Mouse (Mus musculus) embryonic facial prominence, embryonic 15.5 days (tissue): ENCODE results near the gene Diexf. TPM values are rescaled to one million over a fixed set of nuclear protein-coding genes. Genes with fewer than 3 reads are reported as not detected.

Experiments
- ATAC-seq: fragments of 200-750 bp; cut with Nextera tagmentation; 2 replicates; pipeline ENCODE4 v1.8.0; 2017; ENCODE audit warnings: low read depth, moderate TSS enrichment; ENCODE audit not compliant: insufficient number of reproducible peaks, low FRiP score, low TSS enrichment
- H3K27ac ChIP-seq: fragments of 300-500 bp; sonication (generic); replicated peaks from 2 replicates; pipeline ENCODE4 v1.5.1; 2015; ENCODE audit warnings: mild to moderate bottlenecking, inconsistent platforms
- H3K27me3 ChIP-seq: fragments of 300-500 bp; sonication (generic); 2 replicates; pipeline ENCODE4 v1.6.1; 2015; ENCODE audit warnings: inconsistent platforms
- H3K36me3 ChIP-seq: fragments of 300-500 bp; sonication (generic); 2 replicates; pipeline ENCODE4 v1.6.1; 2015; ENCODE audit warnings: mild to moderate bottlenecking, inconsistent platforms
- H3K4me1 ChIP-seq: fragments of 300-500 bp; sonication (generic); 2 replicates; pipeline ENCODE4 v1.6.1; 2015; ENCODE audit warnings: inconsistent platforms
- H3K4me2 ChIP-seq: fragments of 300-500 bp; sonication (generic); replicated peaks from 2 replicates; pipeline ENCODE4 v1.6.1; 2015; ENCODE audit warnings: mild to moderate bottlenecking, inconsistent platforms
- H3K4me3 ChIP-seq: fragments of 300-500 bp; sonication (generic); replicated peaks from 2 replicates; pipeline ENCODE4 v1.5.1; 2015; ENCODE audit warnings: mild to moderate bottlenecking, inconsistent platforms
- H3K9ac ChIP-seq: fragments of 300-500 bp; sonication (generic); 2 replicates; pipeline ENCODE4 v1.6.1; 2015; ENCODE audit warnings: inconsistent platforms
- H3K9me3 ChIP-seq: fragments of 300-500 bp; sonication (generic); replicated peaks from 2 replicates; pipeline ENCODE4 v1.6.1; 2016; ENCODE audit warnings: inconsistent platforms
- WGBS: fragments of 180-500 bp; shearing (Covaris S2); methylation state at CpG from one replicate; pipeline ENCODE4 v1.1.7; 2015; 5-methylcytosine and 5-hydroxymethylcytosine counted together
- polyA plus RNA-seq: library from polyadenylated mRNA; unstranded; fragments of >200 nt; fragmentation: Nextera tagmentation; extraction: Ambion mirVana; gene quantifications from 2 replicates; pipeline ENCODE4 v1.2.1, GENCODE M21; 2015

The Diexf gene
- polyA plus RNA-seq, 1 experiment from 2014 or later = 8.6 TPM

GRCm38 (mm10) chr1:193138669-193139068 is 8.6 kb upstream of the Diexf start:
- ATAC-seq = no peak
- Histone ChIP-seq H3K36me3 (no peaks in the 10 kb centered on the region), H3K27me3 (no peaks in the 10 kb centered on the region), H3K27ac (0 out of 2 replicates have a peak overlapping the region, but pooled peaks have one; percentile 28), H3K9ac (no peak overlapping the region), H3K4me2 (no peak overlapping the region), H3K9me3 (no peaks in the 10 kb centered on the region), H3K4me1 (peaks cover 28% of the 10 kb centered on the region; the same call in 1 of the 2 replicates), H3K4me3 (no peak overlapping the region)
- 46% methylated on average over 3 of the region's 3 CpGs for WGBS

- no peak for ATAC-seq
- H3K4me1 ChIP-seq = peaks cover 27% of the 10 kb centered on the region; the same call in 1 of the 2 replicates
- H3K4me3 ChIP-seq = no peak overlapping the region
- H3K4me2 ChIP-seq = no peak overlapping the region
- 20% methylated on average over 7 of the region's 7 CpGs for WGBS
- H3K36me3 ChIP-seq = no peaks in the 10 kb centered on the region
- no peaks in the 10 kb centered on the region for H3K27me3 ChIP-seq
- H3K9ac ChIP-seq = no peak overlapping the region
- 0 out of 2 replicates have a peak overlapping the region, but pooled peaks have one; percentile 28 for H3K27ac ChIP-seq
- H3K9me3 ChIP-seq = no peaks in the 10 kb centered on the region
Observed at GRCm38 (mm10) chr1:193138087-193138486, 8.0 kb upstream of the Diexf start.

- Histone ChIP-seq H3K9ac (no peak overlapping the region), H3K9me3 (no peaks in the 10 kb centered on the region), H3K27ac (no peak overlapping the region), H3K4me2 (no peak overlapping the region), H3K36me3 (no peaks in the 10 kb centered on the region), H3K27me3 (no peaks in the 10 kb centered on the region), H3K4me1 (peaks cover 18% of the 10 kb centered on the region), H3K4me3 (no peak overlapping the region)
- no peak for ATAC-seq
- 86% methylated on average over 1 of the region's 1 CpGs for WGBS
Observed at GRCm38 (mm10) chr1:193133726-193134125, 3.7 kb upstream of the Diexf start.

- H3K27ac ChIP-seq = no peak overlapping the region
- no peaks in the 10 kb centered on the region for H3K9me3 ChIP-seq
- no peak overlapping the region for H3K4me3 ChIP-seq
- no peak overlapping the region for H3K9ac ChIP-seq
- peaks cover 8% of the 10 kb centered on the region for H3K36me3 ChIP-seq
- no peak overlapping the region for H3K4me2 ChIP-seq
- no peak for ATAC-seq
- peaks cover 13% of the 10 kb centered on the region for H3K4me1 ChIP-seq
- H3K27me3 ChIP-seq = no peaks in the 10 kb centered on the region
Observed at GRCm38 (mm10) chr1:193132385-193132784, 2.3 kb upstream of the Diexf start.

GRCm38 (mm10) chr1:193131311-193131948 is 1.4 kb upstream of the Diexf start:
- Histone ChIP-seq H3K27ac (no peak overlapping the region), H3K36me3 (peaks cover 18% of the 10 kb centered on the region), H3K9me3 (no peaks in the 10 kb centered on the region), H3K4me1 (peaks cover 13% of the 10 kb centered on the region), H3K27me3 (no peaks in the 10 kb centered on the region), H3K9ac (no peak overlapping the region), H3K4me2 (no peak overlapping the region), H3K4me3 (no peak overlapping the region)
- 84% methylated on average over 6 of the region's 6 CpGs for WGBS
- no peak for ATAC-seq

- peaks cover 13% of the 10 kb centered on the region for H3K4me1 ChIP-seq
- peak overlapping the region; percentile 96; the same call in 1 of the 2 replicates for H3K4me3 ChIP-seq
- peak overlapping the region; percentile 69; the same call in 1 of the 2 replicates for H3K4me2 ChIP-seq
- no peak for ATAC-seq
- H3K9me3 ChIP-seq = no peaks in the 10 kb centered on the region
- H3K36me3 ChIP-seq = peaks cover 19% of the 10 kb centered on the region
- WGBS = 76% methylated on average over 8 of the region's 8 CpGs
- H3K27me3 ChIP-seq = no peaks in the 10 kb centered on the region
- H3K9ac ChIP-seq = no peak overlapping the region
- H3K27ac ChIP-seq = no peak overlapping the region
Observed at GRCm38 (mm10) chr1:193130839-193131238, 767 bp upstream of the Diexf start.

- ATAC-seq = no peak
- H3K4me3 ChIP-seq = peak overlapping the region; percentile 96
- no peak overlapping the region for H3K27ac ChIP-seq
- H3K27me3 ChIP-seq = no peaks in the 10 kb centered on the region
- WGBS = 27% methylated on average over 11 of the region's 11 CpGs
- H3K9me3 ChIP-seq = no peaks in the 10 kb centered on the region
- no peak overlapping the region for H3K9ac ChIP-seq
- H3K4me2 ChIP-seq = peak overlapping the region; percentile 69
- H3K4me1 ChIP-seq = peaks cover 13% of the 10 kb centered on the region
- H3K36me3 ChIP-seq = peaks cover 19% of the 10 kb centered on the region
Observed at GRCm38 (mm10) chr1:193130456-193130825, 369 bp upstream of the Diexf start.

GRCm38 (mm10) chr1:193129321-193129720 is 751 bp downstream of the Diexf start:
- 22% methylated on average over 5 of the region's 5 CpGs for WGBS
- peak overlapping the region; percentile 90 for H3K9ac ChIP-seq
- H3K27me3 ChIP-seq = no peaks in the 10 kb centered on the region
- H3K9me3 ChIP-seq = no peaks in the 10 kb centered on the region
- peak overlapping the region; percentile 69 for H3K4me2 ChIP-seq
- no peak for ATAC-seq
- peaks cover 13% of the 10 kb centered on the region for H3K4me1 ChIP-seq
- H3K27ac ChIP-seq = no peak overlapping the region
- H3K4me3 ChIP-seq = peak overlapping the region; percentile 96
- peaks cover 22% of the 10 kb centered on the region for H3K36me3 ChIP-seq

- H3K27me3 ChIP-seq = no peaks in the 10 kb centered on the region
- peaks cover 13% of the 10 kb centered on the region for H3K4me1 ChIP-seq
- peaks cover 33% of the 10 kb centered on the region for H3K36me3 ChIP-seq
- no peak for ATAC-seq
- H3K9ac ChIP-seq = no peak overlapping the region
- no peaks in the 10 kb centered on the region for H3K9me3 ChIP-seq
- H3K4me3 ChIP-seq = no peak overlapping the region
- H3K4me2 ChIP-seq = no peak overlapping the region
- 88% methylated on average over 6 of the region's 6 CpGs for WGBS
- H3K27ac ChIP-seq = no peak overlapping the region
Observed at GRCm38 (mm10) chr1:193128055-193128454, 2.0 kb downstream of the Diexf start.

GRCm38 (mm10) chr1:193125835-193126234 is 4.2 kb downstream of the Diexf start:
- Histone ChIP-seq H3K4me2 (no peak overlapping the region), H3K27me3 (no peaks in the 10 kb centered on the region), H3K36me3 (peaks cover 55% of the 10 kb centered on the region), H3K9me3 (no peaks in the 10 kb centered on the region), H3K27ac (no peak overlapping the region), H3K4me1 (peaks cover 13% of the 10 kb centered on the region), H3K9ac (no peak overlapping the region), H3K4me3 (no peak overlapping the region)
- WGBS = 67% methylated on average over 4 of the region's 4 CpGs
- ATAC-seq = no peak

- no peak overlapping the region for H3K9ac ChIP-seq
- no peak for ATAC-seq
- no peaks in the 10 kb centered on the region for H3K9me3 ChIP-seq
- H3K27ac ChIP-seq = no peak overlapping the region
- H3K4me3 ChIP-seq = no peak overlapping the region
- H3K27me3 ChIP-seq = no peaks in the 10 kb centered on the region
- peaks cover 79% of the 10 kb centered on the region for H3K36me3 ChIP-seq
- 92% methylated on average over 6 of the region's 6 CpGs for WGBS
- no peak overlapping the region for H3K4me2 ChIP-seq
- 0 out of 2 replicates have a peak, but pooled peaks cover 3% of the 10 kb centered on the region for H3K4me1 ChIP-seq
Observed at GRCm38 (mm10) chr1:193123290-193123689, 6.8 kb downstream of the Diexf start.

- ATAC-seq = no peak
- H3K9ac ChIP-seq = no peak overlapping the region
- H3K4me1 ChIP-seq = no peaks in the 10 kb centered on the region
- no peaks in the 10 kb centered on the region for H3K9me3 ChIP-seq
- no peak overlapping the region for H3K4me2 ChIP-seq
- no peaks in the 10 kb centered on the region for H3K27me3 ChIP-seq
- WGBS = 86% methylated on average over 7 of the region's 7 CpGs
- peaks cover 80% of the 10 kb centered on the region for H3K36me3 ChIP-seq
- H3K4me3 ChIP-seq = no peak overlapping the region
- no peak overlapping the region for H3K27ac ChIP-seq
Observed at GRCm38 (mm10) chr1:193122793-193123192, 7.3 kb downstream of the Diexf start.
